Mouse (Mus musculus) hindbrain, embryonic 11.5 days (tissue): ENCODE results near the gene Gcdh. TPM values are rescaled to one million over a fixed set of nuclear protein-coding genes. Genes with fewer than 3 reads are reported as not detected.

Source experiments
- ATAC-seq: fragments of 200-750 bp; cut with Nextera tagmentation; 2 replicates; pipeline ENCODE4 v1.8.0; 2017; ENCODE audit warnings: mild to moderate bottlenecking, moderate TSS enrichment, moderate library complexity; ENCODE audit not compliant: low FRiP score
- DNase-seq: peaks from one replicate; pipeline ENCODE4 v3.0.0-alpha.2; 2015; ENCODE audit warnings: low spot score
- H3K27ac ChIP-seq: fragments of 300-500 bp; sonication (generic); 2 replicates; pipeline ENCODE4 v1.5.1; 2014; ENCODE audit warnings: mild to moderate bottlenecking, low read depth, low read length
- H3K27me3 ChIP-seq: fragments of 300-500 bp; sonication (generic); 2 replicates; pipeline ENCODE4 v1.6.1; 2014; ENCODE audit warnings: mild to moderate bottlenecking, low read length, moderate library complexity, mixed read lengths; ENCODE audit not compliant: control insufficient read depth, insufficient read depth
- H3K36me3 ChIP-seq: fragments of 300-500 bp; sonication (generic); 2 replicates; pipeline ENCODE4 v1.6.1; 2014; ENCODE audit warnings: mild to moderate bottlenecking, low read length, moderate library complexity, mixed read lengths; ENCODE audit not compliant: control insufficient read depth, insufficient read depth
- H3K4me1 ChIP-seq: fragments of 300-500 bp; sonication (generic); replicated peaks from 2 replicates; pipeline ENCODE4 v1.6.1; 2014; ENCODE audit warnings: low read length, mixed read lengths; ENCODE audit not compliant: control insufficient read depth, insufficient read depth
- H3K4me2 ChIP-seq: fragments of 300-500 bp; sonication (generic); replicated peaks from 2 replicates; pipeline ENCODE4 v1.6.1; 2014; ENCODE audit warnings: mild to moderate bottlenecking, low read depth, low read length
- H3K4me3 ChIP-seq: fragments of 300-500 bp; sonication (generic); 2 replicates; pipeline ENCODE4 v1.5.1; 2014; ENCODE audit warnings: low read depth, low read length
- H3K9ac ChIP-seq: fragments of 300-500 bp; sonication (generic); 2 replicates; pipeline ENCODE4 v1.6.1; 2014; ENCODE audit warnings: low read depth, low read length
- H3K9me3 ChIP-seq: fragments of 300-500 bp; sonication (generic); 2 replicates; pipeline ENCODE4 v1.6.1; 2016; ENCODE audit warnings: low read length; ENCODE audit not compliant: control insufficient read depth
- WGBS: fragments of 180-500 bp; shearing (Covaris S2); extraction: QIAGEN DNeasy Blood & Tissue Kit; methylation state at CpG from one replicate; pipeline ENCODE4 v1.1.7; 2014; 5-methylcytosine and 5-hydroxymethylcytosine counted together
- polyA plus RNA-seq: library from polyadenylated mRNA; unstranded; fragments of >200 nt; fragmentation: Nextera tagmentation; extraction: Ambion mirVana; gene quantifications from 2 replicates; pipeline ENCODE4 v1.2.1, GENCODE M21; 2014

Gcdh gene
- polyA plus RNA-seq, 1 experiment from 2014 or later = 29.2 TPM

GRCm38 (mm10) chr8:84846094-84846721 lies 47.5 kb downstream of the Gcdh start:
- peaks cover 28% of the 10 kb centered on the region for H3K36me3 ChIP-seq
- peak; percentile 46 for ATAC-seq

GRCm38 (mm10) chr8:84845355-84846093 lies 48.2 kb downstream of the Gcdh start:
- Histone ChIP-seq H3K4me3 (peak overlapping the region; percentile 96), H3K27ac (0 out of 2 replicates have a peak overlapping the region, but pooled peaks have one; percentile 80), H3K9me3 (no peaks in the 10 kb centered on the region), H3K4me2 (peak overlapping the region; percentile 74), H3K4me1 (peaks cover 7% of the 10 kb centered on the region; the same call in 1 of the 2 replicates), H3K27me3 (no peaks in the 10 kb centered on the region), H3K36me3 (peaks cover 28% of the 10 kb centered on the region), H3K9ac (peak overlapping the region; percentile 99)
- peak; percentile 60 for DNase-seq
- 15% methylated on average over 12 of the region's 12 CpGs for WGBS
- no peak for ATAC-seq

More at GRCm38 (mm10) chr8:84846094-84846721, 47.5 kb downstream of the Gcdh start:
- Histone ChIP-seq H3K4me1 (peaks cover 7% of the 10 kb centered on the region; the same call in 1 of the 2 replicates), H3K27me3 (no peaks in the 10 kb centered on the region), H3K4me3 (peak overlapping the region; percentile 96), H3K9me3 (no peaks in the 10 kb centered on the region), H3K27ac (peak overlapping the region; percentile 80), H3K9ac (peak overlapping the region; percentile 99), H3K4me2 (peak overlapping the region; percentile 74)
- peak; percentile 66 for DNase-seq
- under 1% methylated on average over 30 of the region's 30 CpGs for WGBS

DNA sequence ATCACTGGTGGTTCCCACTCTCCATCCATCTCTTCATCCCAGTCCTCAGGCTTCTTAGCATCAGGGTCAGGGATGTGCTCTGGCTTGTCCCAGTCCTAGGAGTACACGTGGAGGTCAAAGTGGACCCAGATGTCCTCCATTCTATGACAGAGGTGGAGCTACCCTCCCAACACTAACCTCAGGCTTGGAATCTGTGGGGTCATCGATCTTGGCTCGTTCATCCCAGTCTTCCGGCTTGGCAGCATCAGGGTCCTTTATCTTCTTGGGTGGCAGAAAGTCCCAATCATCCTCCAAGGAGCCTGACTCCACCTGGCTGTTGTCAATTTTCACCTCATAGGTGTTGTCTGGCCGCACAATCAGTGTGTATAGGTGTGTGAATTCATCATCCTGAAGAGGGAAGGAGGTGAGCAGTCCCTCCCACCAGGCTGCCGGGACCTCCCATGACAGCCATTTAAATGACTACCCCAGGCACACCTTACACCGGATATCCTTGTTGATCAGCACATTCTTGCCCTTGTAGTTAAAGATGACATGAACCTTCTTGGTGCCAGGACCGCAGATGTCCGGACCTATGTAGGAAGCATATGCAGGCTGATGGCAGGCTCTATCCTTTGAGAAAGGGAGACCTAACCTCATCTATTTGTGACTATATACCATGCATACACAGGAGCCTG lies 49.2 kb downstream of the Gcdh start:
- H3K27me3 ChIP-seq = no peaks in the 10 kb centered on the region
- 93% methylated on average over 9 of the region's 9 CpGs for whole genome bisulfite sequencing
- peaks cover 28% of the 10 kb centered on the region for H3K36me3 ChIP-seq
- H3K4me3 ChIP-seq = peak overlapping the region; percentile 96
- H3K27ac ChIP-seq = no peak overlapping the region
- ATAC-seq (no peak), DNase-seq (no peak)
- H3K9me3 ChIP-seq = no peaks in the 10 kb centered on the region
- peaks cover 8% of the 10 kb centered on the region for H3K4me1 ChIP-seq
- peak overlapping the region; percentile 99; the same call in 1 of the 2 replicates for H3K9ac ChIP-seq
- peak overlapping the region; percentile 74 for H3K4me2 ChIP-seq

GRCm38 (mm10) chr8:84841514-84841913 lies 52.2 kb downstream of the Gcdh start:
- no peak for DNase-seq
- no peak overlapping the region for H3K4me3 ChIP-seq
- peaks cover 12% of the 10 kb centered on the region for H3K4me1 ChIP-seq
- H3K9me3 ChIP-seq = no peaks in the 10 kb centered on the region
- H3K36me3 ChIP-seq = peaks cover 43% of the 10 kb centered on the region
- no peak overlapping the region for H3K9ac ChIP-seq
- no peak overlapping the region for H3K4me2 ChIP-seq
- no peak for ATAC-seq
- no peak overlapping the region for H3K27ac ChIP-seq
- 90% methylated on average over 1 of the region's 1 CpGs for WGBS
- no peaks in the 10 kb centered on the region for H3K27me3 ChIP-seq

- peak within 1 kb of the TSS; percentile 60 for H3K4me2 ChIP-seq
- WGBS = under 1% methylated on average over 54 of the region's 55 CpGs
- DNase-seq (peak; percentile 94), ATAC-seq (peak; percentile 96)
- peaks cover 12% of the 10 kb centered on the region for H3K4me1 ChIP-seq
- H3K27me3 ChIP-seq = no peaks in the 10 kb centered on the region
- peak within 1 kb of the TSS; percentile 96 for H3K4me3 ChIP-seq
- no peaks in the 10 kb centered on the region for H3K9me3 ChIP-seq
- H3K9ac ChIP-seq = peak within 1 kb of the TSS; percentile 85
- H3K36me3 ChIP-seq = peaks cover 45% of the 10 kb centered on the region
- H3K27ac ChIP-seq = peak within 1 kb of the TSS; percentile 75
These were observed 53.3 kb downstream of the Gcdh start, which contains the start of gene Rad23a for GRCm38 (mm10) chr8:84840248-84840999. Gene Rad23a (minus strand): TSS chr8:84840665.

DNA sequence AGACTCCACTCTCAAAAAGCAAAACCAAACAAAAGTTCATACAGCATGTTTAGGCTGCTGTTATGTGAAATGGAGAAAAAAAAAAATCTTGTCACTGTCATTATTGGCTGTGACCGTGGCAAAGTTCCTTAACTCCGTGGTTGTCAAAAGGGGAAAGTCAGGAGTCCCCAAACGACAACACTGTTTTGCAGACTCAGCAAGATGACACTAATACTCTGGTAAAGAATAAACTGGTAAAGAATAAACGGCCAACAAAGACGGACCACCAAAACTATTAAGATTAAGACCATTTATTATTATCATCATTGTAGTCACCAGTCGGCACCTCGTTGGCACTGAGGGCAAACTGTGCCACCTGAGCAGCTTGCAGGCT lies 53.9 kb downstream of the Gcdh start:
- DNase-seq (no peak), ATAC-seq (no peak)
- peak overlapping the region; percentile 96 for H3K4me3 ChIP-seq
- H3K4me1 ChIP-seq = peaks cover 12% of the 10 kb centered on the region
- H3K9me3 ChIP-seq = no peaks in the 10 kb centered on the region
- WGBS = 5% methylated on average over 7 of the region's 7 CpGs
- H3K9ac ChIP-seq = peak overlapping the region; percentile 85
- peak overlapping the region; percentile 60 for H3K4me2 ChIP-seq
- H3K27me3 ChIP-seq = no peaks in the 10 kb centered on the region
- H3K27ac ChIP-seq = peak overlapping the region; percentile 75
- H3K36me3 ChIP-seq = peaks cover 44% of the 10 kb centered on the region

GRCm38 (mm10) chr8:84839411-84839810 lies 54.3 kb downstream of the Gcdh start:
- Histone ChIP-seq H3K27me3 (no peaks in the 10 kb centered on the region), H3K4me2 (peak overlapping the region; percentile 60), H3K4me3 (peak overlapping the region; percentile 96), H3K4me1 (peaks cover 12% of the 10 kb centered on the region; the same call in 1 of the 2 replicates), H3K36me3 (peaks cover 40% of the 10 kb centered on the region), H3K27ac (no peak overlapping the region), H3K9me3 (no peaks in the 10 kb centered on the region), H3K9ac (no peak overlapping the region; the same call in 1 of the 2 replicates)
- ATAC-seq = no peak
- WGBS = 97% methylated on average over 2 of the region's 2 CpGs
- DNase-seq = no peak

DNA sequence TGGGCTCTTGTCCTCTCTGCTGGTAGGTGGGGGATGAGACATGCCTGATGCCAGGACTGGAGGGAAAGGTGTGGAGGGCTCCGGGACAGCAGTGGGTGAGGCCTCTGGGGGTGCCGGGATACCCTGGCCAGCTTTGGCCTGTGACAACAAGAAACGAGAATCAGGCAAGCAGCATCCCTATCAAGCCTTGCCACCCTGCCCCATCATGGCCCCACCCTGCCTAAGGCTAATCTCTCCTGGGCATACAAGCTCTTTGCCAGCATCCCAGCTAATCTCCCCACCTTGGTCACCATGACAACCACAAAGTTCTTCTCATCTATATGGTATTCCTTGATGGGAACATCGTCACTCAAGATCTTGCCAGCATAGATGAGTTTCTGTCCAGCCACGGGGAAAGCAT lies 55.2 kb downstream of the Gcdh start:
- Histone ChIP-seq H3K27me3 (no peaks in the 10 kb centered on the region), H3K36me3 (peaks cover 36% of the 10 kb centered on the region), H3K4me2 (no peak overlapping the region), H3K27ac (no peak overlapping the region), H3K9ac (no peak overlapping the region), H3K4me1 (peaks cover 9% of the 10 kb centered on the region; the same call in 1 of the 2 replicates), H3K9me3 (no peaks in the 10 kb centered on the region), H3K4me3 (no peak overlapping the region)
- DNase-seq (no peak), ATAC-seq (no peak)
- WGBS = 84% methylated on average over 5 of the region's 5 CpGs
